Mouse (Mus musculus) G1E (cell line): ENCODE results near the gene Actr2. TPM values are rescaled to one million over a fixed set of nuclear protein-coding genes. Genes with fewer than 3 reads are reported as not detected.
A peak's percentile ranks its signal among the peaks of the same experiment; 100 is the strongest.
"Not testable (repeated sequence)": the region's sequence is repeated elsewhere in the genome, so short reads cannot be mapped to it uniquely, and the experiment has no call there.

Source experiments
- ATAC-seq: 2 replicates; pipeline ENCODE4 v1.8.0; 2016; ENCODE audit warnings: mild to moderate bottlenecking; ENCODE audit not compliant: insufficient number of reproducible peaks, poor library complexity, low FRiP score, severe bottlenecking; ENCODE audit errors: extremely low read depth
- DNase-seq: peaks from one replicate; pipeline ENCODE4 v3.0.0; 2012; ENCODE audit warnings: low spot score
- H3K27me3 ChIP-seq: 2 replicates; pipeline ENCODE4 v1.6.1; 2012; ENCODE audit warnings: mild to moderate bottlenecking, low read length, inconsistent platforms; ENCODE audit not compliant: insufficient read depth
- H3K36me3 ChIP-seq: replicated peaks from 2 replicates; pipeline ENCODE3; 2012; ENCODE audit warnings: mild to moderate bottlenecking, inconsistent platforms
- H3K4me1 ChIP-seq: 2 replicates; pipeline ENCODE4 v1.6.1; 2012; ENCODE audit warnings: low read depth, low read length, inconsistent platforms, mixed read lengths; ENCODE audit not compliant: insufficient read depth
- H3K4me3 ChIP-seq: 2 replicates; pipeline ENCODE4 v1.5.1; 2012; ENCODE audit warnings: low read depth, mild to moderate bottlenecking, inconsistent platforms, low read length, moderate library complexity, mixed read lengths
- H3K9me3 ChIP-seq: replicated peaks from 2 replicates; pipeline ENCODE4 v1.6.1; 2012; ENCODE audit warnings: inconsistent platforms
- CTCF ChIP-seq: IDR thresholded peaks from 2 replicates; pipeline ENCODE4 v1.5.1; 2012; ENCODE audit warnings: low read depth, low read length, inconsistent platforms, mixed read lengths
- GATA1 ChIP-seq: IDR thresholded peaks from 2 replicates; pipeline ENCODE4 v1.6.1; 2012; ENCODE audit warnings: borderline replicate concordance, low read length, inconsistent platforms, mixed read lengths
- GATA2 ChIP-seq: IDR thresholded peaks from 2 replicates; pipeline ENCODE4 v1.6.1; 2012; ENCODE audit warnings: low read depth, low read length, inconsistent platforms, borderline replicate concordance
- POLR2AphosphoS5 ChIP-seq: IDR thresholded peaks from 2 replicates; pipeline ENCODE4 v1.6.1; 2012; ENCODE audit warnings: low read depth, low read length, inconsistent platforms; ENCODE audit not compliant: insufficient replicate concordance
- TAL1 ChIP-seq: conservative IDR thresholded peaks from 2 replicates; pipeline ENCODE4 v1.6.1; 2012; ENCODE audit warnings: low read depth, low read length, inconsistent platforms, mixed read lengths
- polyA plus RNA-seq: library from polyadenylated mRNA; stranded (reverse); fragments of >175 nt; gene quantifications from 2 replicates; pipeline ENCODE4 v1.2.3, GENCODE M21; 2012
- total RNA-seq, 2 experiments: library from RNA; stranded (forward) in 1 of 2; stranded (reverse) in 1 of 2; fragments of 200-1000 nt in 1 of 2; fragments of >200 nt in 1 of 2; fragmentation: Nextera tagmentation in 1 of 2; gene quantifications; 2 replicates each; pipeline ENCODE4 v1.2.3; 2014 to 2017

Gene Actr2
- 213 and 217 TPM in 2 replicates for total RNA-seq (2014; fragmentation: Nextera tagmentation)
- 186 and 261 TPM in 2 replicates for total RNA-seq (2017)
- 116 and 120 TPM in 2 replicates for polyA plus RNA-seq

DNA sequence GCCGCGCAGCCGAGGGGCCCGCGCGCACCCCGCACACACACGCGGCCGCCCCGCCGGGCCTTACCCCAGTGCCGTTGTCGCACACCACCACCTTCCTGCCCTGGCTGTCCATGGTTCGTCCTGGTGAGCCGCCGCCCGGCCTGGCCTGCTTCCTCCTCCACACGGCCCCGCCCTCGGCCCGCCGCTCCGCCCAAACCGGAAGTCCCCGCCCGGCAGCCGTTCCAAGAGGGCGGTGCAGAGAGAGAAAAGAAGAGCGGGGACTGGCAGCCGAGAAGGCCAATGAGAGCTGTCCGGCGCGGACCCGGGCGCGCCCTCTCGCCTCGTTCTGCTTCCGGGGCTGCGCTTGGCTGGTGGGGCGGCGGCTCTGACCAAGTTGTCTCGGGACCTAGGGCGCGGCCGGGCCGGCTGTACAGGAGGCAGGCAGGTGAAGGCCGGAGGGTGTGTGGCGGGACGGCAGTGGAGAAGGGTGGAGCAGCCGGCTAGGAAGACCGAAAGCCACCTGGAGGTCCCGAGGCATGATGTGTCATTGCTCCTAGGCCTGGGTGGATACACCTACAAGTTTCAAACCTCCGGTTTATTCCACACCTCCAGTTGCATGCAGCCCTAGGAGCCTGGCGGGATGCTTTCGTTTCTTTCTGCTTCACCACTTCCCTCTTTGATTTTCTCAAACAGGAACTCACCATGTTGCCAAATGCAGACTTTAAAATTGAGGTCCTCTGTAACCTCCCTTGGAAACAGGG lies at the start of gene Actr2:
TSS of gene Actr2 (minus strand) at position 173 of the 740 bp plus-strand sequence.
- peaks cover 29% of the 10 kb centered on the region for H3K36me3 ChIP-seq
- DNase-seq (peak; percentile 95), ATAC-seq (peak; percentile 89)
- peaks cover 22% of the 10 kb centered on the region for H3K4me1 ChIP-seq
- TF ChIP-seq TAL1 (no peak), CTCF (no peak), GATA2 (no peak), POLR2AphosphoS5 (no peak), GATA1 (no peak)
- peak within 1 kb of the TSS; percentile 91 for H3K4me3 ChIP-seq
- no peaks in the 10 kb centered on the region for H3K9me3 ChIP-seq
- H3K27me3 ChIP-seq: no peaks in the 10 kb centered on the region

DNA sequence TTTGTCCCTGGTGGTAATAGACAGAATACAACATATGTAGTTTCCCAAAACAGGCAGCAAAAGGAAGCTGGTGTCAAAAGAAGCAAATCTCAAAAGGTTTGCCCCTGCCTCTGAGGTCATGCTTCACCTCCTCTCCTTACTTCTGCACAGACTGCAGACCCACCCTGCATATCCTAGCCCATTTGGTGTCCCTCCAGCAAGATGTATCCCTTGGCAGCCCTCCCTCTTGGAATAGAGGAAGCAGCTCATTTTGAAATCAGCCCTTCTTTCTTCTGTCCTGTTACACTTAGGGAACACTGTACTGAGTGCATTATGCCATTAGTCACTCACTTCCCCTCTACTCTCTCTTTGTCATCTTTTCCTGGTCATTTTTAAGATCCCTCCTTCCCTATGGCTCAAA lies 46.2 kb upstream of the Actr2 start:
- DNase-seq: no peak
- ATAC-seq: no peak
- Histone ChIP-seq H3K27me3 (peaks cover 16% of the 10 kb centered on the region; the same call in 1 of the 2 replicates), H3K9me3 (no peaks in the 10 kb centered on the region), H3K4me1 (no peaks in the 10 kb centered on the region), H3K4me3 (no peak overlapping the region), H3K36me3 (no peaks in the 10 kb centered on the region)
- no peak for TF ChIP-seq TAL1
- no peak for TF ChIP-seq GATA1
- no peak for TF ChIP-seq POLR2AphosphoS5
- TF ChIP-seq GATA2: no peak
- no peak for TF ChIP-seq CTCF

GRCm38 (mm10) chr11:20153542-20153941 lies 40.8 kb upstream of the Actr2 start:
- not testable (repeated sequence) for H3K9me3 ChIP-seq, H3K4me3 ChIP-seq, ATAC-seq, DNase-seq, H3K36me3 ChIP-seq, H3K4me1 ChIP-seq
- H3K27me3 ChIP-seq: peaks cover 26% of the 10 kb centered on the region

DNA sequence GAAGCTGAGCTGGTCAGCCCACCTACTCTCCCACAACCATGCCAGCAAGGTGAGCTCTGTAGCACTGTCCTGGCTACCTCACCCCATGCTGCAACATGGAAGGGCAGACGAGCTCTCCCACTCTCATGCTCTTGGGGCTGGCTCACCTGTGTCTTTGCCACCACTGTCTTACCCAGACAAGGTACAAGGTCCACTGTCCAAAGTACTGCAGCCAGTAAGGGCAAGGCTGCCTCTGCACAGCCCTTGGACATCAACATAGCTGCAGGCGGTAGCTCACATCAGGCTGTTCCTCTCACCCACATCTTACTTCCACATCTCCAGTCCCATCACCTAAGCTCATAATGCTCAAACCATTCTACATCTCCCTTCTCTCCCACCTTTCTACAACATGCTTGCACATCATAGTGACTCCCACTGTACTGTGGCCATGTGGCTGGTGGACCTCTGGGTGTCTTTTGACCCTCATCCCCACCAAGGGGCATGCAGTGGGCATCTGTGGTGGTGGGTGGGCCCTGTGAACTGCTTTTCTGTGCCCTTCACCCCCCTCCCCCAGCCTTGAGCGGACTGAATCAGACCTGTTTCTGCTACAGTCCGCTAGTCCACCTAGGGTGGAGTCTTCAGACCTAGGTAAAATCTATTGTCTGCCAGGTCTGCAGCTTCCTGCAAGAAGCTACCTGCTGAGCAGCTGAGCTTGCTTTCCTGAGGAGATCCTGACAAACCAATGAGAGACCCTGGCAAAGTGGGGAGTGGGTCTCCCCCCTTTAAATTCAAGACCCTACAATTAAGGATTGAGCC lies 39.6 kb upstream of the Actr2 start:
- Histone ChIP-seq H3K9me3 (no peaks in the 10 kb centered on the region), H3K27me3 (peaks cover 22% of the 10 kb centered on the region), H3K36me3 (no peaks in the 10 kb centered on the region), H3K4me1 (no peaks in the 10 kb centered on the region; the same call in 1 of the 2 replicates), H3K4me3 (no peak overlapping the region)
- no peak for DNase-seq
- TF ChIP-seq POLR2AphosphoS5: no peak
- no peak for TF ChIP-seq CTCF
- no peak for TF ChIP-seq TAL1
- TF ChIP-seq GATA1: no peak
- no peak for TF ChIP-seq GATA2
- no peak for ATAC-seq

DNA sequence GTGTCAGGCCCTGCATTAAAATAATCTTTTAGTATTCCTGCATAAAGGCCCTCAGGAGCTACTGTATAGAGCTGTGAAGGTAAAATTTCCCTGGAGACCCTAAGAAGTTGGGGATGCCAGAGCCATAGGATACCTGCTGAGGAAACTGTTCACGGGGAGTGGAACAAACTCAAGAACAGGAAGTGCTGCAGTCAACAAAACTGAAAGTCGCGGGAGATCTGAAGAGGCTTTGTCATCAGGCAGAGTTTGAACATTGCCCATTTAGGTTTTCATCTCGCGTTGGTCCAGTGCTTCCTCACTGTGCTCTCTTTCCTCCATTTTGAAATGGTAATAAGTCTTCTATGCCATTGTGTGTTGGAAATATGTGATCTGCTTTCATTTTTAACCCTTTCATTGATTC lies 38.6 kb upstream of the Actr2 start:
- Histone ChIP-seq H3K36me3 (no peaks in the 10 kb centered on the region), H3K9me3 (no peaks in the 10 kb centered on the region), H3K4me3 (no peak overlapping the region), H3K27me3 (peaks cover 19% of the 10 kb centered on the region), H3K4me1 (no peaks in the 10 kb centered on the region; the same call in 1 of the 2 replicates)
- TF ChIP-seq CTCF: no peak
- TF ChIP-seq GATA2: no peak
- TF ChIP-seq POLR2AphosphoS5: no peak
- TF ChIP-seq TAL1: no peak
- no peak for TF ChIP-seq GATA1
- DNase-seq (no peak), ATAC-seq (no peak)

DNA sequence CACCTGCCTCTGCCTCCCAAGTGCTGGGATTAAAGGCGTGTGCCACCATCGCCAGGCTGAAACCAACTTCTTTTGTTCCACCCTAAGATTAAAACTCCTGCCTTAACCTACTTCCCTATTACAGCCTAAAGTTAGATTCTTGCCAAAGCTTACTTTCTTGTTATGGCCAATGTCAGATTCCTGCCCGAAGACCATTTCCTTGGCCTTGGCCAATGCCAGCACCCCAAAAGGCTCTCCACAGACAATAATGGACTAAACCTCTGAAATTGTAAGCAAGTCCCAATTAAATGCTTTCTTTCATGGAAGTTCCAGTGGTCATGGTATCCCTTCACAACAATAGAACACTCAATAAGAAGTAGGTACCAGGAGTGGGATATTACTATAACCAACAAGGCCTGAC lies 37.2 kb upstream of the Actr2 start:
- H3K4me3 ChIP-seq: no peak overlapping the region
- H3K36me3 ChIP-seq: no peaks in the 10 kb centered on the region
- TF ChIP-seq GATA1 (no peak), TAL1 (no peak), CTCF (no peak), POLR2AphosphoS5 (no peak), GATA2 (no peak)
- no peaks in the 10 kb centered on the region; the same call in 1 of the 2 replicates for H3K4me1 ChIP-seq
- no peak for DNase-seq
- no peak for ATAC-seq
- no peaks in the 10 kb centered on the region for H3K9me3 ChIP-seq
- H3K27me3 ChIP-seq: peaks cover 17% of the 10 kb centered on the region
